Mouse (Mus musculus) neural tube, embryonic 15.5 days (tissue): Measurements from ENCODE around the gene Klhl41. TPM values are rescaled to one million over a fixed set of nuclear protein-coding genes. Genes with fewer than 3 reads are reported as not detected.
A peak's percentile ranks its signal among the peaks of the same experiment; 100 is the strongest.
"Not testable (repeated sequence)": the region's sequence is repeated elsewhere in the genome, so short reads cannot be mapped to it uniquely, and the experiment has no call there.

Experiments
- ATAC-seq: fragments of 200-750 bp; cut with Nextera tagmentation; 2 replicates; pipeline ENCODE4 v1.8.0; 2017; ENCODE audit warnings: mild to moderate bottlenecking, moderate TSS enrichment, moderate library complexity; ENCODE audit not compliant: low FRiP score
- H3K27ac ChIP-seq: fragments of 300-500 bp; sonication (generic); replicated peaks from 2 replicates; pipeline ENCODE4 v1.5.1; 2015; ENCODE audit warnings: mild to moderate bottlenecking, inconsistent platforms
- H3K27me3 ChIP-seq: fragments of 300-500 bp; sonication (generic); replicated peaks from 2 replicates; pipeline ENCODE4 v1.6.1; 2015; ENCODE audit warnings: inconsistent platforms
- H3K36me3 ChIP-seq: fragments of 300-500 bp; sonication (generic); 2 replicates; pipeline ENCODE4 v1.6.1; 2015; ENCODE audit warnings: inconsistent platforms
- H3K4me1 ChIP-seq: fragments of 300-500 bp; sonication (generic); 2 replicates; pipeline ENCODE4 v1.6.1; 2015; ENCODE audit warnings: inconsistent platforms
- H3K4me2 ChIP-seq: fragments of 300-500 bp; sonication (generic); 2 replicates; pipeline ENCODE4 v1.6.1; 2015; ENCODE audit warnings: inconsistent platforms, mild to moderate bottlenecking, moderate library complexity
- H3K4me3 ChIP-seq: fragments of 300-500 bp; sonication (generic); replicated peaks from 2 replicates; pipeline ENCODE4 v1.5.1; 2015; ENCODE audit warnings: mild to moderate bottlenecking, inconsistent platforms
- H3K9ac ChIP-seq: fragments of 300-500 bp; sonication (generic); replicated peaks from 2 replicates; pipeline ENCODE4 v1.6.1; 2015; ENCODE audit warnings: mild to moderate bottlenecking, inconsistent platforms
- H3K9me3 ChIP-seq: fragments of 300-500 bp; sonication (generic); replicated peaks from 2 replicates; pipeline ENCODE4 v1.6.1; 2016; ENCODE audit warnings: inconsistent platforms
- WGBS: fragments of 180-500 bp; shearing (Covaris S2); methylation state at CpG from one replicate; pipeline ENCODE4 v1.1.7; 2015; ENCODE audit warnings: mixed read lengths; 5-methylcytosine and 5-hydroxymethylcytosine counted together
- polyA plus RNA-seq: library from polyadenylated mRNA; unstranded; fragments of >200 nt; fragmentation: Nextera tagmentation; extraction: Ambion mirVana; gene quantifications from 2 replicates; pipeline ENCODE4 v1.2.1, GENCODE M21; 2015

Gene Klhl41
- polyA plus RNA-seq: 2.1 and 2.2 TPM in 2 replicates

DNA sequence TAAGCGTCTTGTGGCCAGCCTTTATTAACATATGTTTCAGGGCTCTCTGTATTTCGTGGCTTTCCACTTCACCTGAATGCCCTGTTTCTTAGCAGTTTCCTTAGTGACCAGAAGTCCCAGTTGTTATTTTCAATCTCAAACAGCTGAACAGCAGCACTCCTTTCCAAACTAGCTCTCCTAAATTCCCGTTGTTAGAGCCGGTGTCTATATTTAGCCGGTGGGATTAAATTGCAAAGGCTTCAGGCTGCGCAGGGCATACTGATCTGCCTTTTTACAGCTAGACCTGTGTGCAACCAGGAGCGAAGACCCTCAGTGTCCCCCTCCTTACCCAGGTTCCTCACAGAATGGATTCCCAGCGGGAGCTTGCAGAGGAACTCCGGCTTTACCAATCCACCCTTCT, at the start of gene Klhl41:
TSS of gene Klhl41 (plus strand) at position 268 of the 400 bp plus-strand sequence.
- H3K9me3 ChIP-seq: no peaks in the 10 kb centered on the region
- WGBS: 86% methylated on average over 9 of the region's 9 CpGs
- no peaks in the 10 kb centered on the region for H3K27me3 ChIP-seq
- no peak within 1 kb of the TSS for H3K4me2 ChIP-seq
- no peak within 1 kb of the TSS for H3K9ac ChIP-seq
- no peak within 1 kb of the TSS for H3K4me3 ChIP-seq
- no peak for ATAC-seq
- H3K36me3 ChIP-seq: 0 out of 2 replicates have a peak, but pooled peaks cover 6% of the 10 kb centered on the region
- H3K27ac ChIP-seq: no peak within 1 kb of the TSS
- no peaks in the 10 kb centered on the region for H3K4me1 ChIP-seq

DNA sequence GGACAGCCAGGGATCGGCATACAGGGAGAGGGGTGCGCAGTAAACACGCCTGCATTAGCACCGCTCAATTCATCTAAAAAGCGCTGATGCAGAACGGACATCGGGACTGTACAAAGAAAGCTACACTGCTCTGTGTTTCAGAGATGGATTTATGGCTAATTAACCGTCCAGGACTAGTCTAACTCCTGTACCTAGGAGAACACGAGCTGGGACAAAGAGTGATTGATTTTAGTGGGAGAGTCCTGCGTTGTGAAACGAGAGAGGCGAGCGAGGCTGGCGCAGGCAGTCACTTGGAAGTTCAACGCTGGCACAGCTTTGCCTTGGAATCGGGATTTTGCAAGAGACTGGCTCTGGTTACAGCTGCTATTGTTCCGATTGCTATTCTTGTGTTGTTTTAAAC, 40.7 kb upstream of the Klhl41 start:
- H3K4me1 ChIP-seq: peaks cover 5% of the 10 kb centered on the region
- 26% methylated on average over 17 of the region's 17 CpGs for WGBS
- peaks cover 4% of the 10 kb centered on the region; the same call in 1 of the 2 replicates for H3K27me3 ChIP-seq
- H3K9ac ChIP-seq: no peak overlapping the region
- H3K36me3 ChIP-seq: no peaks in the 10 kb centered on the region
- no peaks in the 10 kb centered on the region for H3K9me3 ChIP-seq
- peak overlapping the region; percentile 49 for H3K4me2 ChIP-seq
- H3K4me3 ChIP-seq: peak overlapping the region; percentile 14; the same call in 1 of the 2 replicates
- peak; percentile 61 for ATAC-seq
- no peak overlapping the region for H3K27ac ChIP-seq

DNA sequence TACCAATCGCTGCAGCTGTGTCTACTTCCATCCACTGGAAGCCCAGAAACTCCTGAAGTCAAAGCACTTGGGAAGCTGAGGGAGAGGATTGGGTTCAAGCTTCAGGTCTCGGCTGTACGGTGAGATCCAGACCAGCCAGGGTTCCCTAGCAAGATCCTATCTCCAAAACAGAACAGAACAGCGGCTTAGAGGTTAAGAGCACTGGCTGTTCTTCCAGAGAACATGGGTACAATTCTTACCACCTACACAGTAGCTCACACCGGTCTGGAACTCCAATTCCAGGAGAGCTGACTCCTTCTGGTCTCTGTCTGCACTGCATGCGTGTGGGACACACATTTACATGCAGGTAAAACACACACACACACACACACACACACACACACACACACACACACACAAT, 40.0 kb upstream of the Klhl41 start:
- H3K9me3 ChIP-seq: no peaks in the 10 kb centered on the region
- H3K4me2 ChIP-seq: no peak overlapping the region
- WGBS: 92% methylated on average over 6 of the region's 6 CpGs
- H3K27ac ChIP-seq: no peak overlapping the region
- H3K4me1 ChIP-seq: peaks cover 5% of the 10 kb centered on the region
- H3K4me3 ChIP-seq: no peak overlapping the region
- H3K27me3 ChIP-seq: peaks cover 8% of the 10 kb centered on the region; the same call in 1 of the 2 replicates
- no peak for ATAC-seq
- no peaks in the 10 kb centered on the region for H3K36me3 ChIP-seq
- H3K9ac ChIP-seq: no peak overlapping the region

DNA sequence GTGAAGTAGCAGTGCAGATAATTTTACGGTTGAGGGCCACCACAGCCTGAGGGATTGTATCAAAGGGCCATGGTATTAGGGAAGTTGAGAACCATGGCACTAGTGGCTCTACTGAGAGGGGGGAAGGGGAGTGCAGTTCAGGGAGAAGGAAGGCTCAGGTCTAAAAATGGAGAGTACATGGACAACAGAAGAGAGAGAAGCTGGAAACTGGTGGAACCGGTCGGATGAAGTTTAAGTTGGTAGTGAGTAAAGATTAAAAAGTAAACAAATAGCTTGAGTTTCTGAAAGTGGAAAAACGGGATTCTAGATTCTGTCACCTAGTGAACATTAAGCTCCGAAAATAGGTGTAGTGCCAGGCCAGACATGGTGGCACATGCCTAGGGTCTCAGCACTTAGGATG, 39.1 kb upstream of the Klhl41 start:
- H3K36me3 ChIP-seq: no peaks in the 10 kb centered on the region
- H3K27me3 ChIP-seq: peaks cover 8% of the 10 kb centered on the region; the same call in 1 of the 2 replicates
- WGBS: 93% methylated on average over 5 of the region's 5 CpGs
- H3K4me3 ChIP-seq: no peak overlapping the region
- no peak overlapping the region for H3K4me2 ChIP-seq
- ATAC-seq: no peak
- H3K4me1 ChIP-seq: peaks cover 5% of the 10 kb centered on the region
- H3K9me3 ChIP-seq: no peaks in the 10 kb centered on the region
- H3K27ac ChIP-seq: no peak overlapping the region
- H3K9ac ChIP-seq: no peak overlapping the region

DNA sequence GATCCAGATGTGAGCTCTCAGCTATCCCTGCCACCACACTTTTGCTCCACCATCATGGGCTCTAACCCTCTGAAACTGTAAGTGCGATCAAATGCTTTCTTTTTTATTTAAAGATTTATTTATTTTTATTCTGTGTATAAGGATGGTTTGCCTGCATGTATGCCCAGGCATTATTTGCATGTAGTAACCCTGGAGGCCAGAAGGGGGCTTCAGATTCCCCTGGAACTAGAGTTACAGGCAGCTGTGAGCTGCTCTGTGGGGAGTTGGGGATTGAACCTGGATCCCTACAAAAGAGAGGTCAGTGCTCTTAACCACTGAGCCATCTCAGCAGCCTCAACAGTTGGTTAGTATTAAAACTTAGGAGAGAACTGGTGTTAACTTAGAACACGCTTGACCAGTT, 38.5 kb upstream of the Klhl41 start:
- Histone ChIP-seq H3K4me3 (no peak overlapping the region), H3K36me3 (no peaks in the 10 kb centered on the region), H3K27ac (no peak overlapping the region), H3K9ac (no peak overlapping the region), H3K4me2 (no peak overlapping the region), H3K4me1 (peaks cover 5% of the 10 kb centered on the region), H3K9me3 (no peaks in the 10 kb centered on the region), H3K27me3 (peaks cover 8% of the 10 kb centered on the region; the same call in 1 of the 2 replicates)
- 86% methylated on average over 2 of the region's 2 CpGs for WGBS
- ATAC-seq: no peak

DNA sequence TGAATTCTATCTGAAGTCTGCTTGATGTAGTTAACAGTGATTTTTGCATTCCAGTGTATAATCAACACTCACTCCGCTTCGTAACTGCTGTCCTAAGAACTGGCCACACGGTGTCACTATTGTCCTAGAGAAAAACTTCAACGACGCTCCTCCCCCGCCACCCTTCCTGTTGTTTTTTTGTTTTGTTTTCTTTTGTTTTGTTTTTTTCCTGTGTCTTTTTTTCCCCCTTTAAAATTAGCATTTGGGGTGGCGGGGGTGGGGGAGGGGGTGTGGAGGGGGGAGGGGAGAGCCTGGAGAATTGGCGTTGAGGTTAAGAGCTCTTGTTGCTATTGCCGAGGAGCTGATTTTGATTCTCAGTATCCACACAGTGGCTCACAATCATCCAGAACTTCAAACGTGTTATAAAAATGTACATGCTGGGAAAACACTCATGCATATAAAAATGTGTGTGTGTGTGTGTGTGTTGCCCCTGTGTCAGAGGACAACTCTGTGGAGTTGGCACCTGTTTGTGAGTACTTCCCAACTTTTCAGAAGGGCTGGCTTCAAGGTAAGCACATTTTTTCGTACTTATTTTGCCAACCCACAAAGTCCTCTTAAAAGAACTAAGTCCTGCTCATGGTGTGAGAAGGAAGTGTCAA, 34.7 kb upstream of the Klhl41 start:
- H3K27ac ChIP-seq: no peak overlapping the region
- H3K4me2 ChIP-seq: peak overlapping the region; percentile 53
- no peak overlapping the region for H3K9ac ChIP-seq
- H3K4me3 ChIP-seq: peak overlapping the region; percentile 26
- H3K4me1 ChIP-seq: no peaks in the 10 kb centered on the region
- H3K9me3 ChIP-seq: no peaks in the 10 kb centered on the region
- no peaks in the 10 kb centered on the region for H3K36me3 ChIP-seq
- 0 out of 2 replicates have a peak, but pooled peaks have one; percentile 29 for ATAC-seq
- peaks cover 8% of the 10 kb centered on the region; the same call in 1 of the 2 replicates for H3K27me3 ChIP-seq
- 9% methylated on average over 11 of the region's 11 CpGs for WGBS

DNA sequence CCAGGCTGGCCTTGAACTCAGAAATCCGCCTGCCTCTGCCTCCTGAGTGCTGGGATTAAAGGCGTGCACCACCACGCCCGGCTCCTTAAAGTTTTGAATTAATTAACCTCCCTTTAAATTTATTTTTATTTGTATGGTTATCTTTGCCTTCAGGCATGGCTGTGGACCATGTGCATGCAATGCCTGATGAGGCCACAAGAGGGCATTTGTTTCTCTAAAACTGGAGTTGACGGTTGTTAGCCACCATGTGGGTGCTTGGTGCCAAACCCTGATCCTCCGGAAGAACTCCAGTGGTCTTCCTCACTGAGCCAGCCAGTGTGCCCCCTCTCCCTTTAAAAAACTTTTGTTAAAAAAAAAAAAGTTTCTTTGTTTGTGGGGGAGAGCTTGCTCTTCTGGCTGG, 34.1 kb upstream of the Klhl41 start:
- WGBS: 74% methylated on average over 6 of the region's 6 CpGs
- no peaks in the 10 kb centered on the region for H3K4me1 ChIP-seq
- no peak overlapping the region for H3K4me3 ChIP-seq
- no peak overlapping the region for H3K9ac ChIP-seq
- no peak overlapping the region for H3K27ac ChIP-seq
- peaks cover 8% of the 10 kb centered on the region; the same call in 1 of the 2 replicates for H3K27me3 ChIP-seq
- H3K36me3 ChIP-seq: no peaks in the 10 kb centered on the region
- no peak overlapping the region for H3K4me2 ChIP-seq
- no peak for ATAC-seq
- no peaks in the 10 kb centered on the region for H3K9me3 ChIP-seq

DNA sequence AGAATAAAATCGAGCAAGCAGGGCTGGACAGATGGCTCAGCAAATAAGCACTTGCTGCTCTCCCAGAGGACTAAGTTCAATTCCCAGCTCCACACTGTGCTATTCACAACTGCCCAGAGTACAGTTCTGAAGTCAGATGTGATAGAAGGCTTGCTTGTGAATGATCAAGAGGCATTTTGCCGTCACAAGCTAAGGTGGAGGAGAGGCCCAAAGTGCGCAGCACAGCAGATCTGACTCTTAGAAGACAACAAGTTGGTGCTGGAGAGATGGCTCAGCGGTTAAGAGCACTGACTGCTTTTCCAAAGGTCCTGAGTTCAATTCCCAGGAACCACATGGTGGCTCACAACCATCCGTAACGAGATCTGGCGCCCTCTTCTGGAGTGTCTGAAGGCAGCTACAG, 31.9 kb upstream of the Klhl41 start:
- not testable (repeated sequence) for ATAC-seq, H3K4me3 ChIP-seq, H3K36me3 ChIP-seq, H3K27me3 ChIP-seq, H3K9ac ChIP-seq, H3K27ac ChIP-seq, H3K4me1 ChIP-seq, H3K4me2 ChIP-seq, H3K9me3 ChIP-seq
- WGBS: 71% methylated on average over 7 of the region's 7 CpGs

DNA sequence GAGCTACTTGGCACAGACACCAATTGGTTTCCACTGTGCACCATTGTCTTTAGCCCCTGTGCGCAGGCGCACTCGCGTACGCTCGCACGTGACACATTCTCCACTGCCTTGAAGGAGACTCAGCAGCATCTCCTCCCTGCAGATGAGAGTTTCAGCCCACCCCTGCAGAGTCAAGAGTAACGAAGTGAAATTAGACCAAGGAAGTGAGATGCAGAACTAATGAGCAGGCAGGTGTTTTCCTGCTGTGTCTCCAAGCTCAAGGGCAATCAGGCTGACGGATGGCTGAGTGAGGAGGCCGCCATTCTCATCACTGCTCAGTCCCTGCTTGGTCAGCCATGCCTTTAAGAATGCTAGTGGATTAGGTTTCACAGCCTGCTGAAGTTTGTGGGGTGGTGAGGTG, 29.8 kb upstream of the Klhl41 start:
- Histone ChIP-seq H3K9me3 (no peaks in the 10 kb centered on the region), H3K4me1 (no peaks in the 10 kb centered on the region), H3K36me3 (no peaks in the 10 kb centered on the region), H3K27ac (no peak overlapping the region), H3K27me3 (no peaks in the 10 kb centered on the region), H3K9ac (no peak overlapping the region), H3K4me3 (no peak overlapping the region), H3K4me2 (peak overlapping the region; percentile 31)
- 48% methylated on average over 10 of the region's 10 CpGs for WGBS
- ATAC-seq: peak; percentile 51; the same call in 1 of the 2 replicates

DNA sequence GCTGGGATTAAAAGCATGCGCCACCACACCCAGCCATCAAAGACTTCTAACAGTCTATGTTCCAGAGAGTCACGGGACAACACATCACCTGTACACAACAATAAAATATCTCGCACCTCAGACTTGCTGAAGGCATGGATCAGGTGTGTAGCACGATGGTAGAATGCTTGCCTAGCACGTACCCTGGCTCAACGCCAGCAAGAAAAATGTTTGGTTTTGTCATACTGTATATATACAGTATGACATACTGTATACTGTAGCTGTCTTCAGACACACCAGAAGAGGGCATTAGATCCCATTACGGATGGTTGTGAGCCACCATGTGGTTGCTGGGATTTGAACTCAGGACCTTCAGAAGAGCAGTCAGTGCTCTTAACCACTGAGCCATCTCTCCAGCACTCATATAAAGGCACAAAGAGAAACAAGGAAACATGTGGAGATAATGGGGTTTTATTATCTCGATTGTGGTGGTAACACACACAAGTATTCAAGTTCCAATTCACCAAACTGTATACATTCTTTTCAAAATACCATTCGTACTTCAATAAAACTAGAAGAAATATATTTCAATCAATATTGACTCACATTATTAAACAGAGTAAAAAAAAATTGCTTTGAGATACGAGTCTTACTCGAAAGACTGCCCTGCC, 24.8 kb upstream of the Klhl41 start:
- Histone ChIP-seq H3K9ac (no peak overlapping the region), H3K27ac (no peak overlapping the region), H3K4me2 (no peak overlapping the region), H3K36me3 (no peaks in the 10 kb centered on the region), H3K27me3 (no peaks in the 10 kb centered on the region), H3K4me1 (peaks cover 10% of the 10 kb centered on the region), H3K4me3 (no peak overlapping the region), H3K9me3 (no peaks in the 10 kb centered on the region)
- no peak for ATAC-seq
- WGBS: 93% methylated on average over 11 of the region's 11 CpGs

DNA sequence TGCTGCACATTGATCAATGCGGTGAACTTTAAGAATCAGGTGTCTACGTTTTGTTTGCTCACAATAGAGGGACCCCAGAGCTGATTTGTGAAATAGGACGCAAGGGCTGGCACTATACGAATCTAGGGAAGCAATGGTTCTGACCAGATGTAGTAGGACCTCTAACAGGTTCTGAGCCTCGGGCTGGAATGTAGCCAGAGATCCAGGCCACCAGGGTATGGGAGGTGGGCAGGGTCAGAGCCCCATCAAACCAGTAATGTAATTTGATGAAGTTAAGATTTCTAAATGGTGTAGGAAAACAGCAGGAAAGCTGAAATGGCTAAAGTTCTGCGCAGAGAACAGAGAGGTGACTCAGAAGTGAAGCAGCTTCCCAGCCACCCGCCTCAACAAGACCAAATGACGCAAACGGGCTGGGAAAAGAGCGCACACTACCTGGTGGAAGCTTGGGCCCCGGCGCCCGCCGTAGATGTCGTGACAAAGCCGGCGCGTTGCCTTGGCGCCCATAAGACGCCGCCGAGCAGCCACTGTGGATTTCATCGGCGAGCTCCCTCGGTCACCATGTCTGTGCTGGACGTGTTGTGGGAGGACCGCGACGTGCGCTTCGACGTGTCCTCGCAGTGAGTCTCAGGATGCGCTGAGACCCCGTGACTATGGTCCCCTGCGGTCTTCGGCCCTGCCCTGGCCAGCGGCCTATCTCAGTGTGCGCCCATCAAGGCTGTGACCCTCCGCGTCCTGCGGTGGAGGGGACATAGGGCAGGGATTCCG, 23.0 kb upstream of the Klhl41 start, which contains the start of gene Bbs5:
TSS of gene Bbs5 (plus strand) at position 446 of the 765 bp plus-strand sequence.
- H3K4me1 ChIP-seq: peaks cover 10% of the 10 kb centered on the region
- ATAC-seq: peak; percentile 92
- 0 out of 2 replicates have a peak, but pooled peaks cover under 1% of the 10 kb centered on the region for H3K36me3 ChIP-seq
- H3K9ac ChIP-seq: peak within 1 kb of the TSS; percentile 72
- H3K9me3 ChIP-seq: no peaks in the 10 kb centered on the region
- no peaks in the 10 kb centered on the region for H3K27me3 ChIP-seq
- H3K27ac ChIP-seq: peak within 1 kb of the TSS; percentile 54
- peak within 1 kb of the TSS; percentile 74 for H3K4me3 ChIP-seq
- peak within 1 kb of the TSS; percentile 73 for H3K4me2 ChIP-seq
- 3% methylated on average over 43 of the region's 43 CpGs for WGBS
